Mouse (Mus musculus) heart, embryonic 15.5 days (tissue): ENCODE data around the gene Evl. TPM values are rescaled to one million over a fixed set of nuclear protein-coding genes. Genes with fewer than 3 reads are reported as not detected.

Experiments
- ATAC-seq: fragments of 200-750 bp; cut with Nextera tagmentation; replicated peaks from 2 replicates; pipeline ENCODE4 v1.8.0; 2017; ENCODE audit warnings: low read depth, moderate TSS enrichment; ENCODE audit not compliant: insufficient number of reproducible peaks, insufficient read depth, low FRiP score
- H3K27ac ChIP-seq: fragments of 300-500 bp; sonication (generic); 2 replicates; pipeline ENCODE4 v1.5.1; 2015; ENCODE audit warnings: mild to moderate bottlenecking, inconsistent platforms
- H3K27me3 ChIP-seq: fragments of 300-500 bp; sonication (generic); 2 replicates; pipeline ENCODE4 v1.6.1; 2015; ENCODE audit warnings: inconsistent platforms
- H3K36me3 ChIP-seq: fragments of 300-500 bp; sonication (generic); 2 replicates; pipeline ENCODE4 v1.6.1; 2015; ENCODE audit warnings: mild to moderate bottlenecking, inconsistent platforms
- H3K4me1 ChIP-seq: fragments of 300-500 bp; sonication (generic); replicated peaks from 2 replicates; pipeline ENCODE4 v1.6.1; 2015; ENCODE audit warnings: inconsistent platforms
- H3K4me2 ChIP-seq: fragments of 300-500 bp; sonication (generic); 2 replicates; pipeline ENCODE4 v1.6.1; 2015; ENCODE audit warnings: inconsistent platforms, mild to moderate bottlenecking, moderate library complexity
- H3K4me3 ChIP-seq: fragments of 300-500 bp; sonication (generic); 2 replicates; pipeline ENCODE4 v1.5.1; 2015; ENCODE audit warnings: mild to moderate bottlenecking, inconsistent platforms
- H3K9ac ChIP-seq: fragments of 300-500 bp; sonication (generic); 2 replicates; pipeline ENCODE4 v1.6.1; 2015; ENCODE audit warnings: mild to moderate bottlenecking, inconsistent platforms
- H3K9me3 ChIP-seq: fragments of 300-500 bp; sonication (generic); replicated peaks from 2 replicates; pipeline ENCODE4 v1.6.1; 2016; ENCODE audit warnings: inconsistent platforms
- WGBS: fragments of 180-500 bp; shearing (Covaris S2); methylation state at CpG from one replicate; pipeline ENCODE4 v1.1.7; 2015; ENCODE audit warnings: mixed read lengths; 5-methylcytosine and 5-hydroxymethylcytosine counted together
- polyA plus RNA-seq: library from polyadenylated mRNA; unstranded; fragments of >200 nt; fragmentation: Nextera tagmentation; extraction: Ambion mirVana; gene quantifications from 2 replicates; pipeline ENCODE4 v1.2.1, GENCODE M21; 2015

Evl gene
- polyA plus RNA-seq, 1 experiment from 2014 or later = 33.8 TPM

- no peak for ATAC-seq
- Histone ChIP-seq H3K27ac (no peak overlapping the region), H3K4me1 (peaks cover 9% of the 10 kb centered on the region), H3K36me3 (peaks cover 39% of the 10 kb centered on the region), H3K4me3 (no peak overlapping the region), H3K27me3 (no peaks in the 10 kb centered on the region), H3K9ac (no peak overlapping the region), H3K9me3 (no peaks in the 10 kb centered on the region), H3K4me2 (no peak overlapping the region)
- WGBS = 88% methylated on average over 5 of the region's 5 CpGs
Measured at GRCm38 (mm10) chr12:108677116-108677515, 122.6 kb downstream of the Evl start.

GRCm38 (mm10) chr12:108678366-108678765 is 123.8 kb downstream of the Evl start:
- WGBS = 57% methylated on average over 4 of the region's 4 CpGs
- Histone ChIP-seq H3K27ac (no peak overlapping the region), H3K4me3 (no peak overlapping the region), H3K9me3 (no peaks in the 10 kb centered on the region), H3K36me3 (peaks cover 48% of the 10 kb centered on the region), H3K4me2 (no peak overlapping the region), H3K9ac (no peak overlapping the region), H3K4me1 (peaks cover 9% of the 10 kb centered on the region), H3K27me3 (no peaks in the 10 kb centered on the region)
- ATAC-seq = no peak

- 88% methylated on average over 8 of the region's 8 CpGs for WGBS
- Histone ChIP-seq H3K27me3 (no peaks in the 10 kb centered on the region), H3K36me3 (peaks cover 59% of the 10 kb centered on the region), H3K4me1 (no peaks in the 10 kb centered on the region), H3K4me3 (no peak overlapping the region), H3K4me2 (no peak overlapping the region), H3K27ac (no peak overlapping the region), H3K9ac (no peak overlapping the region), H3K9me3 (no peaks in the 10 kb centered on the region)
- ATAC-seq = no peak
Measured at GRCm38 (mm10) chr12:108680861-108681260, 126.3 kb downstream of the Evl start.

GRCm38 (mm10) chr12:108682240-108683023 is 127.9 kb downstream of the Evl start:
- no peak overlapping the region for H3K27ac ChIP-seq
- peaks cover 3% of the 10 kb centered on the region; the same call in 1 of the 2 replicates for H3K4me1 ChIP-seq
- no peak overlapping the region for H3K4me2 ChIP-seq
- H3K27me3 ChIP-seq = no peaks in the 10 kb centered on the region
- WGBS = 77% methylated on average over 13 of the region's 13 CpGs
- no peak overlapping the region for H3K9ac ChIP-seq
- H3K9me3 ChIP-seq = no peaks in the 10 kb centered on the region
- no peak for ATAC-seq
- peaks cover 56% of the 10 kb centered on the region for H3K36me3 ChIP-seq
- no peak overlapping the region for H3K4me3 ChIP-seq

DNA sequence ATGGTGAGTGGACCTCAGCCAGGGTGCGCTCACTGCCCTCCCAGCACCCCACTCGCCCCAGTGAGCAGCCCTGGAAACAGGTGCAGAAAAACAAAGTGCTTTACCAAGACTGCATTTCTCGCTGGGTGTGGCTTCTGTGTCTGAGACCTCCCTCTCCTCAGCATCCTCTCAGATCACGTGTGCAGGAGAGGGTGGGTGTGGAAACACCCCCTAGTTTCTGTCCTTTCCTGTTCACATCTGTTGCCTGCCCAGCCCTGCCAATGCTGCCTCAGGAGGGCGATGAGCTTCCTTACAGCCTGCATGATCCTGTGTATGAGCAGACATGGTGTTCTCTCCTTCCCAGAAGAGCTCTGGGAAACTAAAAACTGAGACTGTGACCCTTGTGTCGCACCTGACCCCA is 131.9 kb downstream of the Evl start:
- 70% methylated on average over 6 of the region's 6 CpGs for whole genome bisulfite sequencing
- Histone ChIP-seq H3K27me3 (no peaks in the 10 kb centered on the region), H3K36me3 (peaks cover 41% of the 10 kb centered on the region), H3K27ac (peak overlapping the region; percentile 20; the same call in 1 of the 2 replicates), H3K4me1 (peaks cover 9% of the 10 kb centered on the region), H3K9me3 (no peaks in the 10 kb centered on the region), H3K4me2 (no peak overlapping the region), H3K4me3 (no peak overlapping the region), H3K9ac (no peak overlapping the region)
- no peak for ATAC-seq

- 76% methylated on average over 6 of the region's 6 CpGs for WGBS
- H3K9me3 ChIP-seq = no peaks in the 10 kb centered on the region
- H3K27ac ChIP-seq = peak overlapping the region; percentile 20; the same call in 1 of the 2 replicates
- peaks cover 9% of the 10 kb centered on the region for H3K4me1 ChIP-seq
- H3K4me2 ChIP-seq = no peak overlapping the region
- H3K4me3 ChIP-seq = no peak overlapping the region
- no peak overlapping the region for H3K9ac ChIP-seq
- no peak for ATAC-seq
- H3K36me3 ChIP-seq = peaks cover 39% of the 10 kb centered on the region
- no peaks in the 10 kb centered on the region for H3K27me3 ChIP-seq
Measured at GRCm38 (mm10) chr12:108686926-108687325, 132.4 kb downstream of the Evl start.

DNA sequence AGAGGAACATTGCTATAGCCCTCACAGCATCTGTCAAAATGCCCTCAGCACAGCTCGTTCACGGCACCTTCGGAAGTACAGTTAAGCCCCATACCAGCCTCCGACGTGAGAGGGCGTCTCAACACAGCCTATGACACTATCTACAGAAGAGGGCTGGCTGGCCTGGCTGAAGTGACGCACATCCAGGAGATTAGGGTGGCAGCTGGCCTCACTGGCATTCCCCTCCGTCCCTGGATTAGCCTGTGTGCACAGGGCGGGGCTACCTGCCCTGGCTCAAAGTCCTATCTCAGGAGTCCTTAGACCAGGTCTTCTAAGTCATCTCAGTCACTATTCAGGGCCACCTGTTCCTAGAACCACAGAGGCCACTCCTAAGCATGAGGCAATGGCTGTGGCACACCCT is 134.6 kb downstream of the Evl start:
- no peak overlapping the region for H3K27ac ChIP-seq
- H3K4me2 ChIP-seq = no peak overlapping the region
- H3K4me1 ChIP-seq = peaks cover 9% of the 10 kb centered on the region
- no peaks in the 10 kb centered on the region for H3K9me3 ChIP-seq
- H3K4me3 ChIP-seq = no peak overlapping the region
- H3K27me3 ChIP-seq = no peaks in the 10 kb centered on the region
- 51% methylated on average over 9 of the region's 9 CpGs for WGBS
- peaks cover 18% of the 10 kb centered on the region; the same call in 1 of the 2 replicates for H3K36me3 ChIP-seq
- ATAC-seq = peak; percentile 13; the same call in 1 of the 2 replicates
- no peak overlapping the region for H3K9ac ChIP-seq

- 68% methylated on average over 9 of the region's 9 CpGs for WGBS
- no peak overlapping the region for H3K27ac ChIP-seq
- no peak overlapping the region for H3K9ac ChIP-seq
- peaks cover 9% of the 10 kb centered on the region for H3K4me1 ChIP-seq
- H3K9me3 ChIP-seq = no peaks in the 10 kb centered on the region
- H3K4me2 ChIP-seq = no peak overlapping the region
- peaks cover 12% of the 10 kb centered on the region; the same call in 1 of the 2 replicates for H3K36me3 ChIP-seq
- ATAC-seq = no peak
- H3K27me3 ChIP-seq = no peaks in the 10 kb centered on the region
- H3K4me3 ChIP-seq = no peak overlapping the region
Measured at GRCm38 (mm10) chr12:108690529-108690928, 136.0 kb downstream of the Evl start.

- Histone ChIP-seq H3K4me1 (peaks cover 4% of the 10 kb centered on the region), H3K27ac (no peak overlapping the region), H3K9me3 (no peaks in the 10 kb centered on the region), H3K36me3 (no peaks in the 10 kb centered on the region), H3K27me3 (no peaks in the 10 kb centered on the region), H3K4me2 (no peak overlapping the region), H3K9ac (no peak overlapping the region), H3K4me3 (no peak overlapping the region)
- ATAC-seq = no peak
- WGBS = 61% methylated on average over 2 of the region's 2 CpGs
Measured at GRCm38 (mm10) chr12:108693592-108693991, 139.1 kb downstream of the Evl start.

GRCm38 (mm10) chr12:108694223-108694622 is 139.7 kb downstream of the Evl start:
- Histone ChIP-seq H3K27ac (no peak overlapping the region), H3K4me1 (peaks cover 7% of the 10 kb centered on the region), H3K9ac (no peak overlapping the region), H3K36me3 (no peaks in the 10 kb centered on the region), H3K4me2 (no peak overlapping the region), H3K9me3 (no peaks in the 10 kb centered on the region), H3K27me3 (no peaks in the 10 kb centered on the region), H3K4me3 (no peak overlapping the region)
- 79% methylated on average over 1 of the region's 1 CpGs for WGBS
- ATAC-seq = no peak

DNA sequence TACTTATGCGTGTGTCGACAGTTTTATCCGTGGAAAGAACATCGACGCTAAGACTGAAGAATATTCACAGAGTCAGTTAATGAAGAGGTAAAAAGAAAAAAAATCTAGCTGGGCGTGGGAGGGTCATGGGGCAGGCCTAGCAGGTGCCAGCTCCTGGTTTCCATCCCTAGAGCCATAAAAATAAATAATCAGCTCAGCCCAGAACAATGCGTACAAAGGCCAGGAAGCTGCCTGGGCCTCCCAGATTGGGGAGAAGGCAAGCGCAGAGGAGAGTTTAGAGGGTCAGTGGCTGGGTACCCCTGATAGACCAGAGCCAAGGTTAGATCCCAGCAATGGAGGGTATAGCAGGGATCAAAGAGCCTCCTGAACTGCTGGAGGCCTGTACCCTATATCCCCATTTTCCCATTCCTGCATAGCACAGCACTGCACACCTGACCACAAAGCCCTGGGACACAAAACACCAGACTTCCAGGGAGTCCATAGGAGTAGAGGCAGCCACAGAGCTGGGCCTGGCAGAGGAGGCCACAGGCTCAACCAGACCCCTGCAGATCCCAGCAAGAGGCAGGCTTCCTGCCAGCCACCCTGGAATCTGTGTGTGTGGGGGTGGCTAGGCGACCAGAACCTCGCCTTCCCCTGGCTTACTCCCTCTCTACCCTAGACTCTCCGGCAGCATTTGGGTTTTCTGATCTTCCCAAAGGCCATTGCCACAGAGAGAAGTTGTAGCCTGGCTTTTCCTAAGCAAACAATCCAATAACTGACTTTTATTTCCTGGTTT is 144.4 kb downstream of the Evl start:
- H3K4me3 ChIP-seq = no peak overlapping the region
- no peaks in the 10 kb centered on the region for H3K36me3 ChIP-seq
- 69% methylated on average over 11 of the region's 11 CpGs for WGBS
- ATAC-seq = no peak
- H3K4me2 ChIP-seq = no peak overlapping the region
- H3K27me3 ChIP-seq = peaks cover 38% of the 10 kb centered on the region
- peaks cover 21% of the 10 kb centered on the region for H3K4me1 ChIP-seq
- no peaks in the 10 kb centered on the region for H3K9me3 ChIP-seq
- H3K27ac ChIP-seq = 0 out of 2 replicates have a peak overlapping the region, but pooled peaks have one; percentile 15
- H3K9ac ChIP-seq = no peak overlapping the region
